Mouse (Mus musculus) liver, embryonic 12.5 days (tissue): ENCODE results near the gene Inpp4b. TPM values are rescaled to one million over a fixed set of nuclear protein-coding genes. Genes with fewer than 3 reads are reported as not detected.

Experiments used
- ATAC-seq: fragments of 200-750 bp; cut with Nextera tagmentation; 2 replicates; pipeline ENCODE4 v1.8.0; 2017; ENCODE audit warnings: moderate number of reproducible peaks, mild to moderate bottlenecking, moderate library complexity
- H3K27ac ChIP-seq: fragments of 300-500 bp; sonication (generic); 2 replicates; pipeline ENCODE4 v1.5.1; 2016; ENCODE audit warnings: mild to moderate bottlenecking
- H3K27me3 ChIP-seq: fragments of 300-500 bp; sonication (generic); replicated peaks from 2 replicates; pipeline ENCODE4 v1.6.1; 2016; ENCODE audit warnings: mild to moderate bottlenecking, moderate library complexity
- H3K36me3 ChIP-seq: fragments of 300-500 bp; sonication (generic); 2 replicates; pipeline ENCODE4 v1.6.1; 2016; ENCODE audit warnings: mild to moderate bottlenecking, moderate library complexity
- H3K4me1 ChIP-seq: fragments of 300-500 bp; sonication (generic); 2 replicates; pipeline ENCODE4 v1.6.1; 2016
- H3K4me2 ChIP-seq: fragments of 300-500 bp; sonication (generic); 2 replicates; pipeline ENCODE4 v1.6.1; 2016; ENCODE audit warnings: mild to moderate bottlenecking, moderate library complexity
- H3K4me3 ChIP-seq: fragments of 300-500 bp; sonication (generic); 2 replicates; pipeline ENCODE4 v1.5.1; 2016; ENCODE audit warnings: mild to moderate bottlenecking, moderate library complexity
- H3K9ac ChIP-seq: fragments of 300-500 bp; sonication (generic); 2 replicates; pipeline ENCODE4 v1.6.1; 2016; ENCODE audit warnings: mild to moderate bottlenecking, moderate library complexity
- H3K9me3 ChIP-seq: fragments of 300-500 bp; sonication (generic); replicated peaks from 2 replicates; pipeline ENCODE4 v1.6.1; 2016; ENCODE audit warnings: mild to moderate bottlenecking, moderate library complexity
- WGBS: fragments of 180-500 bp; shearing (Covaris S2); methylation state at CpG from one replicate; pipeline ENCODE4 v1.1.7; 2016; ENCODE audit not compliant: insufficient replicate concordance; 5-methylcytosine and 5-hydroxymethylcytosine counted together
- polyA plus RNA-seq: library from polyadenylated mRNA; unstranded; fragments of >200 nt; fragmentation: Nextera tagmentation; extraction: Ambion mirVana; gene quantifications from 2 replicates; pipeline ENCODE4 v1.2.1, GENCODE M21; 2016

The Inpp4b gene
- polyA plus RNA-seq, 1 experiment from 2014 or later, result 2.5 TPM

DNA sequence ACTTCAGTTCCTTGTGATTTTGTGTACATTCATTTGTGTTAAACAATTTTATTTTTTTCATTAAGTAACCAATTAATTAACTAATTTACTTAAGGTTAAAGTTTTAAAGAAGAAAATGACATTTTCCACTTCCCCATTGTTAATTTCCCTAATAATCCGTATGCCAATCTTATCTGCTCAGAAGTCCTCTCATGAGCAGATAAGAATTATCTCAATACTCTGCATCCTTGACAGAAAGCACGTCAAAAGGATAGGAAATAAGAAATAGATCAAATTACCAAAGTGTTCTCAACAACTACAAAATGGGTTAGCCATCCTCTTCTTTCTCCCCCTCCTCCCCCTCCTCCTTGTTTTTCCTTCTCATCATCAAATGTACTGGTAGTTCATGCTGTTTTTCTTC lies 182.2 kb downstream of the Inpp4b start:
- ATAC-seq, result no peak
- Histone ChIP-seq H3K4me2 (no peak overlapping the region), H3K4me1 (no peaks in the 10 kb centered on the region), H3K36me3 (no peaks in the 10 kb centered on the region), H3K27ac (no peak overlapping the region), H3K9ac (no peak overlapping the region), H3K9me3 (no peaks in the 10 kb centered on the region), H3K4me3 (no peak overlapping the region), H3K27me3 (no peaks in the 10 kb centered on the region)
- 12% methylated on average over 2 of the region's 2 CpGs for WGBS

DNA sequence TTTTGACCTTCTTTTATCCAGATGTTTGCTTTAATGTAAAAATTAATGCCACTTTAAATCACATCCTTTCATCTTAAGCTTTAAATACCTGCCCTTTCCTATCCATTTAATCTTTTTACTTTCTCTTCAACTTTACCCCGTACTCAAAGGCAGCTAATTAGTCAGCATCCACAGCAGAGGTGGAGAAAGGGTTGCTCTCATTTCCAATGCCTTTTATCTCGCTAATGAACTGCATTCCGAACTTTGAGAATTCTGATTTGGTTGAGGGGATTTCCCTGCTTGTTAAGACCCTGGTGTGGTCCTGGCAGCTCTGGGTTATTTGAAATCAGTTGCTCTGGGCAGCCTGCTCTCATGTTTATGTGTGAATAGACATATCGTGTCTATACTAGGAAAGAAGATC lies 185.3 kb downstream of the Inpp4b start:
- H3K27ac ChIP-seq, result no peak overlapping the region
- ATAC-seq, result no peak
- H3K36me3 ChIP-seq, result no peaks in the 10 kb centered on the region
- no peak overlapping the region for H3K4me3 ChIP-seq
- H3K4me1 ChIP-seq, result no peaks in the 10 kb centered on the region
- WGBS, result 41% methylated on average over 4 of the region's 4 CpGs
- H3K9me3 ChIP-seq, result no peaks in the 10 kb centered on the region
- no peak overlapping the region for H3K9ac ChIP-seq
- no peak overlapping the region for H3K4me2 ChIP-seq
- no peaks in the 10 kb centered on the region for H3K27me3 ChIP-seq

DNA sequence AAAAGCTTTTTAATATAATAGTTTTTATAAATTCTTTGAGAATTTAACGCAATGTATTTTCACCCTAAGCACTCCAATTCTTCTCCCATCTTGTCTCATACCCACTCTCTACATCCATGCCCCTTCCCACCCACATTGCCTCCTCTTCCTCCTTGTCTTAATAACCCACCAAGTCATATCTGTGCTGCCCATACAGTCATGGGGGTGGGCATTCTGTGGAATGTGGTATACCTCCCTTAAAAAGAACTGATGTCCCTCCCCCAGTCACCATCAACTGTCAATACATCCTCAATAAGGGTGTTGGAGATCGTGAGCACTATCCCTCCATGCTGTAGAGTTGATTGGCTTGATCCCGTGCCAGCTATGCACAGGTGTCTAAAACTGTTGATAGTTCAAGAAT lies 196.0 kb downstream of the Inpp4b start:
- Histone ChIP-seq H3K27me3 (no peaks in the 10 kb centered on the region), H3K4me3 (no peak overlapping the region), H3K9me3 (no peaks in the 10 kb centered on the region), H3K4me2 (no peak overlapping the region), H3K4me1 (no peaks in the 10 kb centered on the region), H3K9ac (no peak overlapping the region), H3K36me3 (no peaks in the 10 kb centered on the region), H3K27ac (no peak overlapping the region)
- WGBS, result 74% methylated on average over 3 of the region's 3 CpGs
- ATAC-seq, result no peak

DNA sequence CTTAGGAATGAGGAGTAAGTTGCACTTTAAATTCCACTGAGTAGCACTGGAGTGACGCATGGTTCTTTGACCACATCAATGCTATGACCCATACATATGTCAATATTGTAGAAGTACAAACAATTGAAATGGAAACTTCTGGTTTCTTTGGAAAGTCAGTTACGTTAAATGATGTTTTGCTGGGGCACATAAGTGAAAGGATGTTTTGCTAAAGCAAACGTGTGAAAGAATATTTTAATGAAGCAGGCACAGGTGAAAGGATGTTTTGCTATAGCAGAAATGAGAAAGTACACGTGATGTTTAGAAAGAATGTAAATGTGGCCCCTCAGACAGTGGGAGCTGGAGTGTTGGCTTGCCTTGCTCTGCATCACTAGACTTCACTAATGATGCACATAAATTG lies 216.2 kb downstream of the Inpp4b start:
- no peak overlapping the region for H3K9ac ChIP-seq
- H3K27ac ChIP-seq, result no peak overlapping the region
- no peaks in the 10 kb centered on the region for H3K27me3 ChIP-seq
- H3K4me1 ChIP-seq, result no peaks in the 10 kb centered on the region
- no peaks in the 10 kb centered on the region for H3K9me3 ChIP-seq
- H3K36me3 ChIP-seq, result no peaks in the 10 kb centered on the region
- no peak overlapping the region for H3K4me2 ChIP-seq
- H3K4me3 ChIP-seq, result no peak overlapping the region
- 68% methylated on average over 4 of the region's 4 CpGs for WGBS
- ATAC-seq, result no peak

DNA sequence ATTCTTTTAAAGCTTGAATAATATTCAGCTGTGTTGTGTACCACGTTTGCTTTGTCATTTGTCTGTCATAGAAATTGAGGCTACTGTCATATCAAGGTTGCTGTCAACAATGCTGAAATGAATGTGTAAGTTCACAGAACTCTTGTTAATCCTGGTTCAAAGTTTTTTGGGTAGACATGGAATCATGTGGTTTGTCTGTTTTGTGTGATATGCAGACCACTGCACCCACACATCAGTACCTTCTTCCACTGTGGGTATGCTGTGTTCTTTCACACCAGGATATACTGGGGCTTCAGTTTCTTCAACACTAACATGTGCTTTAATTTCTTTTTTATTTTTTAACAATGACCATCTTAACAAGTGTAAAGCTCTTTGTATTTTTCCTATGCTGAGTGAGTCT lies 220.0 kb downstream of the Inpp4b start:
- H3K4me1 ChIP-seq, result no peaks in the 10 kb centered on the region
- 26% methylated on average over 1 of the region's 1 CpGs for WGBS
- H3K9me3 ChIP-seq, result no peaks in the 10 kb centered on the region
- H3K27me3 ChIP-seq, result no peaks in the 10 kb centered on the region
- no peak overlapping the region for H3K4me2 ChIP-seq
- H3K4me3 ChIP-seq, result no peak overlapping the region
- H3K27ac ChIP-seq, result no peak overlapping the region
- ATAC-seq, result no peak
- no peaks in the 10 kb centered on the region for H3K36me3 ChIP-seq
- H3K9ac ChIP-seq, result no peak overlapping the region

DNA sequence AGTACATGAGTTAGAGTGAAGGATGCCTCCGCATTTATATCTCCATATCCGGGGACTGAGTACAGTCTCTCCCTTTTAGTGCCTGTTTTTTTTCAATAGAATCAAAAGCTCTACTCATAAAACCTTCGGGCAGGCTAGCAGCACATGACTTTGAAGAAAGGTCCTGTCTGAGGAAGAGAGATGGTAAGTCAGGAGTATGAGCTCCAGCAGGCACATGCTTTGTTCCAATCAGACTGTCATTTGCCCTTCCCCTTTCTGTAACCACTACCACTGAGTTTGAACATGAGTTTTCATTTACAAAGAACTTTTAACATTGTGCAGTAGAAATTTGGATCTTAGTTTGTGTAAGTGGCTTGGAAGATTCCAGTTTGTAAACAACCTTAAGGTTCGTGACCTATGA lies 223.1 kb downstream of the Inpp4b start:
- WGBS, result 64% methylated on average over 4 of the region's 4 CpGs
- Histone ChIP-seq H3K36me3 (no peaks in the 10 kb centered on the region), H3K27ac (no peak overlapping the region), H3K4me1 (no peaks in the 10 kb centered on the region), H3K9ac (no peak overlapping the region), H3K4me3 (no peak overlapping the region), H3K9me3 (no peaks in the 10 kb centered on the region), H3K27me3 (no peaks in the 10 kb centered on the region), H3K4me2 (no peak overlapping the region)
- ATAC-seq, result no peak

DNA sequence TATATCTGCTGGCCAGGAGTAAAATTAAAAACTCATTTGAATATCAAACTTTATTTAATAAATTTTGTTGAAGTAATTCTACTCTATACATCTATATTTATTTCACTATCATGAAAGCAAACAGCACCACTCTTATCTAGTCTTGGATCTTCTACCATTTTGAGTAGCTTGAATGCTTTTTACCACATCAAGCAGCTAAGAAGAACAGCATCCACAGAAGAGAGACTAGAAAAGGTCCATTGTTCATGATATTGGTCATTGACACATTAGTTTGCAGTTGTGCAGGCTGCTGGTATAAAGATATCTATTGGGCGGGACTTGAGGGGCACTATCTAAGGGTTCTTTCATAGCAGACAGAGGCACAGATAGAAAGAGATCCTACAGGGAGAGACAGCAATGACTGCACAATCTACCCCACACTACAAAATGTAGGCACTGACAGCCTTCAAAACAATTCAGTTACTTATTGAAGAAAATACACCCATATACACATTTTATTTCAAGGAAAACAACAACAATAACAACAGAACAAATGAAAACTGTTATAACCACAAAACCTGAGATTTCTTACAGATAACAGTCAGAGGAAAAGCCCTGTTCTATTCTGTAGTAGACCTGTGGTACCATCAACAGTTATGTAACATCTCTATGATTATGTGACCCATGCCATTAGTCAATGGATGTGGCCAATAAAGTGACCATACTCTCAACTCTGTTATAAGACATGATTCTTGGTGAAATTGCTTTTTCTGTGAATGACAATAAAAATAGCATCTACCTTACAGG lies 230.2 kb downstream of the Inpp4b start:
- WGBS, result 52% methylated on average over 1 of the region's 1 CpGs
- Histone ChIP-seq H3K4me2 (no peak overlapping the region), H3K36me3 (no peaks in the 10 kb centered on the region), H3K4me3 (no peak overlapping the region), H3K27ac (no peak overlapping the region), H3K9ac (no peak overlapping the region), H3K27me3 (no peaks in the 10 kb centered on the region), H3K9me3 (no peaks in the 10 kb centered on the region), H3K4me1 (no peaks in the 10 kb centered on the region)
- no peak for ATAC-seq

DNA sequence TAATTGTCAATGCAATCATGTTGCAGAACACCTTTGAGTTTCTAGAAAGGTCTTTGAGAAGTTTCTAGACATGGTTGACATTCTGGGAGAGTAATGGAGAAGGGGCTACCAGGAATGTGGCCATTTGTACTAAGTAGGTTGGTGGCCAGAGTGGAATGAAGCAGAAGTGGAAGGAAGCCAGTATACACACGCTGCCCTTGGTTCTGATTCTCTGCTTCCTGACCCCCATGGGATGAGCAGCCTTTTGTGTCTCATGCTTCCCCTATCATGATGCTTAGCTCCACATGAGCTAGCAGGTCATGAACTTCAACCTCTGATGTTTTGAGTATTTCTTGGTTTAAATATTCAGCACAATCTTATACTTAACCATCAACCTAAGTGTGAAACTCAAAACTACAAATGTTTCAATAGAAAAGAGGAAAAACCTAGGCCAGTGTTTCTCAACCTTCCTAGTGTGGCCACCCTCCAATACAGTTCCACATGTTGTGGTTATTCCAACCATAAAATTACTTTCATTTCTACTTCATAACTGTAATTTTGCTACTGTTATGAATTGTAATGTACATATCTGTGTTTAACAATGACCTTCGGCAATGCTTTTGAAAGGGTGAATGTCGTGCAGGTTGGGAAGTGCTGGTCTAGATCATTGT lies 233.0 kb downstream of the Inpp4b start:
- Histone ChIP-seq H3K27ac (no peak overlapping the region), H3K9me3 (no peaks in the 10 kb centered on the region), H3K4me3 (no peak overlapping the region), H3K27me3 (no peaks in the 10 kb centered on the region), H3K9ac (no peak overlapping the region), H3K4me1 (no peaks in the 10 kb centered on the region), H3K4me2 (no peak overlapping the region), H3K36me3 (no peaks in the 10 kb centered on the region)
- WGBS, result 66% methylated on average over 3 of the region's 3 CpGs
- ATAC-seq, result no peak

DNA sequence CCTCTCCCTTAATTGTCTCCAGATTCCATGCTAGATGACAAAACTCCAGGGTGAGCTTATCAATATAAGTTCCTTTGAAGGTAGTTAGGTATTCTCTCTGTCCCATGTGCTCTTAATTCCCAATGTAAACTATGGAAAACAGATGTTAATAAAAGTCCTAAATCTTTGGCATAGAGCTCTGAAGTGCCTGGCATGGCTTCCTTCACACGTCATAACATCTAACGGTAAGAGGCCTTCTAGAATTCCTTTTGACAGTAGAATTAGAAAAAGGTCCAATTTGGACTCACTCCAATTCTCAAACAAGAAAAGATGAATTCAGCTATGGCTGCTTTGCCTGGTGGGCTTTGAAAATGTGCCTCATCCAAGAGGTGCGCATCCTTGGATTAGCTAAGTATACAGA lies 236.6 kb downstream of the Inpp4b start:
- H3K4me3 ChIP-seq, result no peak overlapping the region
- no peak overlapping the region for H3K9ac ChIP-seq
- 67% methylated on average over 3 of the region's 3 CpGs for WGBS
- no peak overlapping the region for H3K4me2 ChIP-seq
- no peaks in the 10 kb centered on the region for H3K4me1 ChIP-seq
- H3K27ac ChIP-seq, result no peak overlapping the region
- H3K36me3 ChIP-seq, result no peaks in the 10 kb centered on the region
- no peaks in the 10 kb centered on the region for H3K27me3 ChIP-seq
- no peak for ATAC-seq
- no peaks in the 10 kb centered on the region for H3K9me3 ChIP-seq

DNA sequence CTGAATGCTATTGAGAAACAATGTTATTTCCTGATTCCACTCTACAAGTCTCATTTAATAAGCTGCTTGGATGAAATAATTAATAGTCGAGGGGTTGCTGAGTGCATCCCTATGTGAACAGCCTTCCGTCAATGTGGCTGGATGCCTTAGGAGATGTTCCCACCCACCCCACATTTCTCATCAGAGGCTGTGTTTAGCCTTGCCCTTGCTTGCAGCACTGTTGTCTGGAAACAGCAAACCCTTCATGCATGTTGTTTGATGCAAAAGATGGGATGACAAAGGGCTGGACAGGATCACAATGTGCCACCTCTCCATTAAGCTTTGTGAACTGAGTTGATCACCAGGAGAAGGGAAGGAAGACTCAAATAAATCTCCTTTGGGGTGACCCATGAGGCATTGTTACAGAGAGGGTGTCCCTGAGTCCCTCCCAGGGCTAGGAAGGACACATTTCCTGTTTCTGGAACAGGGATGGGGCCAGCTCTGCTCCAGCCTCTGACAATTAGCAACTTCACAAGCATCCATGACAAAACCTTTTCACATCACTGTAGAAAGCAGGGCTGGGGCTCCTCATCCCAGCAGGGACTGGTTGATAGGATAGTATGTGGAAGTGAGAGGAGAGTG lies 239.6 kb downstream of the Inpp4b start:
- Histone ChIP-seq H3K27ac (no peak overlapping the region), H3K36me3 (no peaks in the 10 kb centered on the region), H3K4me3 (no peak overlapping the region), H3K4me1 (no peaks in the 10 kb centered on the region), H3K9me3 (no peaks in the 10 kb centered on the region), H3K9ac (no peak overlapping the region), H3K4me2 (no peak overlapping the region), H3K27me3 (no peaks in the 10 kb centered on the region)
- 60% methylated on average over 2 of the region's 2 CpGs for WGBS
- no peak for ATAC-seq

DNA sequence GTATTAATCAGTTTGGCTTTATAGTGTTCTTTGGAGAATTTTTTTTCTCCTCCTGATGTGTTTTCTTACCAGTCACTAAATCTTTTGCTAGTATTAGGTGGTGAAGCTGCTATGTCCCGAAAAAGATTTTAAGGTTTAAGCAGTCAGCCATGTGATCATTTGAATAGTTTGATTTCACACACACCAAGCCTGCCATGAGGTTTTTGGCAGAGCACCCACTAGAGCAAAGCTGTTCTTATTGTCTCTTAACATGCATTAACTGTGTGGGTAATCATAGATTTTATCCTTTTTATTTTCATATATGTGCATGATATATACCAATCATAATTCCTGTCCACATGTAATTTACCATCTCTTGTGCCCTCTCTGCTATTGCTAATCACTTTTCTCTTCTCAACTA lies 240.6 kb downstream of the Inpp4b start:
- H3K36me3 ChIP-seq, result no peaks in the 10 kb centered on the region
- H3K27me3 ChIP-seq, result no peaks in the 10 kb centered on the region
- H3K4me2 ChIP-seq, result no peak overlapping the region
- 58% methylated on average over 1 of the region's 1 CpGs for WGBS
- H3K4me3 ChIP-seq, result no peak overlapping the region
- no peak for ATAC-seq
- no peaks in the 10 kb centered on the region for H3K4me1 ChIP-seq
- H3K27ac ChIP-seq, result no peak overlapping the region
- no peaks in the 10 kb centered on the region for H3K9me3 ChIP-seq
- H3K9ac ChIP-seq, result no peak overlapping the region

DNA sequence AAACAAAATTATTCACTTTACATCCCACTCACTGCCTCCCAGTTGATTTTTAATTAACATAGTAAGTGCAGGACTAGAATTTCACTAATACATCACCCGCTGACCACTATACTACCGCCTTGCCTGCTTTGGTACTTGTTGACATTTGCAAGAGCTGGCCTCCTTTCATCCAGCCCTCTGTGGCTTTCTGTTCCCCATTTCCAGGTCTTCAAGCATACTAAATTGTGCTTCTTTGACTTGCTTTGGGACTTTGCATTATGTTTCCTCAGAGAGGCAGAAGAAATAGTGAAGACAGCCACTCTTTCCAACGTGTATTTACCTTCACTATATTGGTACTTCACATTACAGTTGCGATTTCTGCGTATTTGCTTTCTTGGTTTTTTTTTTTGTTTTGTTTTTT lies 244.4 kb downstream of the Inpp4b start:
- H3K4me1 ChIP-seq, result no peaks in the 10 kb centered on the region
- no peak overlapping the region for H3K4me3 ChIP-seq
- H3K27me3 ChIP-seq, result no peaks in the 10 kb centered on the region
- H3K9me3 ChIP-seq, result no peaks in the 10 kb centered on the region
- no peaks in the 10 kb centered on the region for H3K36me3 ChIP-seq
- WGBS, result 74% methylated on average over 5 of the region's 5 CpGs
- no peak overlapping the region for H3K9ac ChIP-seq
- no peak overlapping the region for H3K27ac ChIP-seq
- no peak overlapping the region for H3K4me2 ChIP-seq
- no peak for ATAC-seq
